Mouse (Mus musculus) hindbrain, embryonic 14.5 days (tissue): ENCODE results near the gene Dapl1. TPM values are rescaled to one million over a fixed set of nuclear protein-coding genes. Genes with fewer than 3 reads are reported as not detected.
A peak's percentile ranks its signal among the peaks of the same experiment; 100 is the strongest.

Experiments used
- ATAC-seq: fragments of 200-750 bp; cut with Nextera tagmentation; 2 replicates; pipeline ENCODE4 v1.8.0; 2017; ENCODE audit warnings: moderate number of reproducible peaks, mild to moderate bottlenecking, moderate TSS enrichment, moderate library complexity; ENCODE audit not compliant: low FRiP score
- DNase-seq: peaks from one replicate; pipeline ENCODE4 v3.0.0-alpha.2; 2015; ENCODE audit warnings: low spot score
- H3K27ac ChIP-seq: fragments of 300-500 bp; sonication (generic); 2 replicates; pipeline ENCODE4 v1.5.1; 2014; ENCODE audit warnings: mild to moderate bottlenecking, moderate library complexity
- H3K27me3 ChIP-seq: fragments of 300-500 bp; sonication (generic); 2 replicates; pipeline ENCODE4 v1.6.1; 2014; ENCODE audit warnings: mild to moderate bottlenecking, low read length, mixed read lengths; ENCODE audit not compliant: control insufficient read depth, insufficient read depth
- H3K36me3 ChIP-seq: fragments of 300-500 bp; sonication (generic); replicated peaks from 2 replicates; pipeline ENCODE4 v1.6.1; 2014; ENCODE audit not compliant: control insufficient read depth, insufficient read depth
- H3K4me1 ChIP-seq: fragments of 300-500 bp; sonication (generic); replicated peaks from 2 replicates; pipeline ENCODE4 v1.6.1; 2014; ENCODE audit warnings: antibody characterized with exemption, low read length, mixed read lengths; ENCODE audit not compliant: control insufficient read depth, insufficient read depth
- H3K4me2 ChIP-seq: fragments of 300-500 bp; sonication (generic); replicated peaks from 2 replicates; pipeline ENCODE4 v1.6.1; 2014; ENCODE audit warnings: mild to moderate bottlenecking, moderate library complexity
- H3K4me3 ChIP-seq: fragments of 300-500 bp; sonication (generic); replicated peaks from 2 replicates; pipeline ENCODE4 v1.5.1; 2014; ENCODE audit warnings: mild to moderate bottlenecking, low read length
- H3K9ac ChIP-seq: fragments of 300-500 bp; sonication (generic); 2 replicates; pipeline ENCODE4 v1.6.1; 2014
- H3K9me3 ChIP-seq: fragments of 300-500 bp; sonication (generic); 2 replicates; pipeline ENCODE4 v1.6.1; 2016; ENCODE audit warnings: low read length; ENCODE audit not compliant: control insufficient read depth
- WGBS: fragments of 180-500 bp; shearing (Covaris S2); extraction: QIAGEN DNeasy Blood & Tissue Kit; methylation state at CpG from one replicate; pipeline ENCODE4 v1.1.7; 2014; 5-methylcytosine and 5-hydroxymethylcytosine counted together
- polyA plus RNA-seq: library from polyadenylated mRNA; unstranded; fragments of >200 nt; fragmentation: Nextera tagmentation; extraction: Ambion mirVana; gene quantifications from 2 replicates; pipeline ENCODE4 v1.2.1, GENCODE M21; 2014

Dapl1 gene
- polyA plus RNA-seq, 1 experiment from 2014 or later: not detected

DNA sequence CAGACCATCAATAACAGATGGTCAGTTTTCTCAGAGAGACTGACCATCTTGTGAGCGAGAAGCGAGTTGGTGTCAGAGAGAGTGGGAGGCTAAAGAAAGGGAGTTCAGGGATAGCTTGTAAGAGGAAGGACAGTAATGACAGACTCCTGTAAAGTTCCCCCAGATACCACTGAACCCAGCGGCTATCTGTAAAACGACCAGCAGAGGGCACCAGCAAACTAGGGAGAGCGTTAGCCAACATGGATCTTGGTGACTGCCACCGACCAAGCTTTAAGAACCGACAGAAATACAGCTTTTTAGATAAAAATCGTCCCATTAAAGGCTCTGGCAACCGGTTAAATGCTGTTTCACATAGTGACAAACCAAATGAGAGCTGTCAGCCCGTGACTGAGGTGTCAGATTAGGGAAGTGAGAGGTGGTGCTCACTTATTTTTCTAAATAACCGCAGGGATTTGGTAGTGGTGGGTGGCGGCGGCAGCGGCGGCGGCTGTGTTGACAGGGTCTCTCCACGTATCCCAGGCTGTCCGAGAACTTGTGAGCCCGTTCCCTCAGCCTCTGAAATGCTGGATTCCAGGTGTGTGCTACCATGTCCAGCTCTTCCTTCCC, 37.7 kb downstream of the Dapl1 start:
- Histone ChIP-seq H3K4me2 (peak overlapping the region; percentile 50), H3K4me3 (peak overlapping the region; percentile 22), H3K4me1 (no peaks in the 10 kb centered on the region), H3K9me3 (no peaks in the 10 kb centered on the region), H3K9ac (peak overlapping the region; percentile 56), H3K27me3 (no peaks in the 10 kb centered on the region), H3K27ac (no peak overlapping the region), H3K36me3 (no peaks in the 10 kb centered on the region)
- DNase-seq: peak; percentile 97
- peak; percentile 78 for ATAC-seq
- 11% methylated on average over 19 of the region's 19 CpGs for WGBS

GRCm38 (mm10) chr2:59523526-59523925, 39.1 kb downstream of the Dapl1 start:
- WGBS: 89% methylated on average over 3 of the region's 3 CpGs
- no peak overlapping the region for H3K4me2 ChIP-seq
- no peak for DNase-seq
- no peak overlapping the region for H3K9ac ChIP-seq
- no peak for ATAC-seq
- H3K27ac ChIP-seq: no peak overlapping the region
- no peaks in the 10 kb centered on the region for H3K9me3 ChIP-seq
- H3K27me3 ChIP-seq: no peaks in the 10 kb centered on the region
- H3K36me3 ChIP-seq: no peaks in the 10 kb centered on the region
- H3K4me3 ChIP-seq: no peak overlapping the region
- no peaks in the 10 kb centered on the region for H3K4me1 ChIP-seq

DNA sequence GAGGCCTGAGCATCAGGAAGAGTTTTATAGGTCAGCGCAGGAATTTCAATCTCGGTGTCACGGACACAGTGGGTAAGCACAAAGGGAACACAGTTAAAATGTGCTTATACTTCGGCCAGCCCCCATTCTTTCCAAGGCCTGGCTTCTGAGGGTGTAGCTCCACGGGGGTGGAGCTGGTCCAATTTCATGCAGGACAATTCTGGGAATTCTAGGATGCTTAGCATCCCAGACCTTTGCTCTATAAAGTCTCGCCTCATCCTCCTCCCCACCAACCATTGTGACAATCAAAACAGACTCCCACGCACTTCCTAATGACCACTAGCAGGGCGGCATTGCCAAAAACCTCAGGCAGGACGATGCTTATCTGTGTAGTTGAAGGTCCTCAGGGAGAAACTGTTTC, 42.4 kb downstream of the Dapl1 start:
- DNase-seq (no peak), ATAC-seq (no peak)
- H3K4me1 ChIP-seq: peaks cover 9% of the 10 kb centered on the region; the same call in 1 of the 2 replicates
- no peak overlapping the region for H3K4me2 ChIP-seq
- H3K27me3 ChIP-seq: no peaks in the 10 kb centered on the region
- H3K27ac ChIP-seq: no peak overlapping the region
- H3K36me3 ChIP-seq: no peaks in the 10 kb centered on the region
- H3K9me3 ChIP-seq: no peaks in the 10 kb centered on the region
- H3K9ac ChIP-seq: no peak overlapping the region
- H3K4me3 ChIP-seq: no peak overlapping the region
- 66% methylated on average over 9 of the region's 9 CpGs for WGBS

DNA sequence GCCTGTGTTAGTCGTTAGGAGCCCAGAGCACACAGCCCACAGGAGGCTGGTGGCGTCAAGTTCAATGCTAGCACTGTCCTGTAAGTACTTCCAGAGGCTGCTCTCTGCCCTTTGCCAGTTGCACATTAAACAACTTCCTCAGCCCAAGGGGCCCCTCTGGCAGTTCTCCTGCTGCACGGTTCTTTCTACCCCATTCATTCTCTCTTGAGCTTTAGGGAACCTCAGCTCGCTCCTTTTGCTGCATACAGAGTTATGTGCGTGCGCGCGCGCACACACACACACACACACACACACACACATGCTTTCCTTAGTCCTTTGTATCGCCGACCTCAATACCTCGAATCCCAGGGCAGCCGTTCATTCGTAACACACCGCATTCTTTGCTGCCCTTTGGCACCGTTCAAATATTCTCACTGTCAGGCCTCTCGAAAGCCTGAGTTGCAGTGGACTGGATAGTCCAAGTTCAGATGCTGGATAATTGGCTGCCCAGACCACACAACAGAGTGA, 45.2 kb downstream of the Dapl1 start:
- no peaks in the 10 kb centered on the region for H3K9me3 ChIP-seq
- no peak overlapping the region for H3K9ac ChIP-seq
- no peaks in the 10 kb centered on the region for H3K27me3 ChIP-seq
- ATAC-seq: no peak
- H3K27ac ChIP-seq: no peak overlapping the region
- WGBS: 37% methylated on average over 17 of the region's 17 CpGs
- peaks cover 9% of the 10 kb centered on the region; the same call in 1 of the 2 replicates for H3K4me1 ChIP-seq
- H3K4me2 ChIP-seq: no peak overlapping the region
- H3K4me3 ChIP-seq: no peak overlapping the region
- H3K36me3 ChIP-seq: no peaks in the 10 kb centered on the region
- DNase-seq: peak; percentile 30

- Histone ChIP-seq H3K9ac (no peak overlapping the region), H3K4me3 (no peak overlapping the region), H3K4me1 (peaks cover 9% of the 10 kb centered on the region; the same call in 1 of the 2 replicates), H3K4me2 (no peak overlapping the region), H3K27ac (no peak overlapping the region), H3K9me3 (no peaks in the 10 kb centered on the region), H3K36me3 (no peaks in the 10 kb centered on the region), H3K27me3 (no peaks in the 10 kb centered on the region)
- DNase-seq: no peak
- no peak for ATAC-seq
- WGBS: 93% methylated on average over 3 of the region's 3 CpGs
These were observed 46.4 kb downstream of the Dapl1 start for GRCm38 (mm10) chr2:59530811-59531210.

- Histone ChIP-seq H3K27me3 (no peaks in the 10 kb centered on the region), H3K4me2 (no peak overlapping the region), H3K27ac (no peak overlapping the region), H3K36me3 (no peaks in the 10 kb centered on the region), H3K9me3 (no peaks in the 10 kb centered on the region), H3K9ac (no peak overlapping the region), H3K4me1 (peaks cover 9% of the 10 kb centered on the region; the same call in 1 of the 2 replicates), H3K4me3 (no peak overlapping the region)
- ATAC-seq: no peak
- DNase-seq: no peak
- 93% methylated on average over 3 of the region's 3 CpGs for WGBS
These were observed 48.5 kb downstream of the Dapl1 start for GRCm38 (mm10) chr2:59532999-59533398.

DNA sequence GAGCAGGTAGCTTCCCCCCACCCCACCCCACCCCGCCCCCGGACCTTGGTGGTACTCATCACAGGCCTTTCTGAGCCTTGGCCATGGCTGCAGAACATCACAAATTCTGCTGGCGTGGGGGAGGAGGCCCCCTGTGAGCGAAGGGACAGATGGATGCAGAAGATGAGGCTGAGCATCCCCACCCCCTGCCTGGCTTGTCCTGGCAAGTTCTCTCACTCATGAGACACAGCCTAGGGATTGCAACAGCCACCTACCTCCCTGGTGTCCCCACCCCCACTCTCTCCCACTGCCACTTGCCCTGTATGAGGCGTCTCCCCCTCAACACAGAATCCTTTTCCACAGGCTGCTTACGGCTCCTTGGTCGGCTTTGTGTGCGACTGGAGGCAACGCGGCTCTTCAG, 49.1 kb downstream of the Dapl1 start:
- DNase-seq: no peak
- no peaks in the 10 kb centered on the region for H3K36me3 ChIP-seq
- H3K4me2 ChIP-seq: no peak overlapping the region
- ATAC-seq: no peak
- H3K27ac ChIP-seq: no peak overlapping the region
- no peak overlapping the region for H3K4me3 ChIP-seq
- H3K9me3 ChIP-seq: no peaks in the 10 kb centered on the region
- WGBS: 92% methylated on average over 10 of the region's 10 CpGs
- H3K4me1 ChIP-seq: peaks cover 9% of the 10 kb centered on the region; the same call in 1 of the 2 replicates
- no peak overlapping the region for H3K9ac ChIP-seq
- H3K27me3 ChIP-seq: no peaks in the 10 kb centered on the region

DNA sequence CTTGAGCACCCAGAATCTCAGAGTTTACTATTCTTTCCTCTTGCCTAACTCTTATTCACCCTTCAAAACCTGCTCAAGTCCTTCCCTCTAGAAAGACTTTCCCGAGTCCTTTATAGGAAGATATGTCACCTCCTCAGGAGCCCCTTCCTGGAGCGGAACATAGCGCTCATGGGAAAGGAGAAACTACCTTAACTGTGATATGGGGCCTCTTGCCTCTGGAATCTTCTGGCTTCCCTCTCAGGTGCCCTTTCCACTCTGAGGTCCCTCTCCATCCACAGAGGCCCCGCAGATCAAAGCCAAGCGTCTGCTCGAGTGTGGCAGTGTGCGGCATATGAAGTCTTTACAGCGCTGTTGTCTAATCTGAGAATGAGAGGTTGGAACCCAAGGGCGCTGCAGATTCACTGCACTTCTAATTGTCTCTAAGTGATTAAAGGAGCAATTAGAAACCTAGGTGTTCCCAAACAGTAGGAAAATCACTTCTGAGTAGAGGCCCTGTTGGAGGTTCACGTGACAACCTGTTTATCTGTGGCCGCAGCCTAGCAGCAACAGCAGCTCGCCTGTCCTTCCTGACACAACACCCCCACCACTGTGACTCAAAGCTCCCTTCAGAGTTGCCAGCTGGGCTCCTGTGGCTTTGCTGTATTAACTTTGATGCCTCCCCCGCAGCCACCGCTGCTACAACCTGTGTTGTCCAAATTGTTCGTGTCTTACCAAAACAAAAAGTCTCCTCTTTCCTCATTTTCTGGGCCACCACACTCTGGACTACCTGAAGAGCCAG, 49.7 kb downstream of the Dapl1 start:
- Histone ChIP-seq H3K27me3 (no peaks in the 10 kb centered on the region), H3K9me3 (no peaks in the 10 kb centered on the region), H3K36me3 (no peaks in the 10 kb centered on the region), H3K27ac (no peak overlapping the region), H3K4me3 (no peak overlapping the region), H3K4me1 (peaks cover 6% of the 10 kb centered on the region; the same call in 1 of the 2 replicates), H3K4me2 (no peak overlapping the region), H3K9ac (no peak overlapping the region)
- DNase-seq (no peak), ATAC-seq (no peak)
- WGBS: 86% methylated on average over 15 of the region's 15 CpGs

DNA sequence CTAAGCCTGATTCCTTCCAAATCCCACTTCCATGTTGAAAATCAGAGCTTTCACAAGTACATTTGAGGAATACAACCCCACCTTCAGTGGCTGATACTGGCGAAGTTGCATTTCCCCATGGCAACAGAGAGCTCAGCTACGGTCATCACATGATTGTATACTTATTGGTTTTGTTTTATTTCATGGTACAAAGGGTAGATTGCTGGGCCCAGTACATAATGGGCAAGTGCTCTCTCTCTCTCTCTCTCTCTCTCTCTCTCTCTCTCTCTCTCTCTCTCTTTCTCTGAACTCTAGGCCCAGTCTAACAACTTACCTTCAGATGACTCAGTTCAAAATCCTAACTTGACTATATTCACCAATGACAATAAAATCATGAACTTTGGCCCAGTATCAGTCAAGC, 52.5 kb downstream of the Dapl1 start:
- no peak for DNase-seq
- H3K27me3 ChIP-seq: no peaks in the 10 kb centered on the region

More for the DNA sequence above, 52.5 kb downstream of the Dapl1 start:
- no peaks in the 10 kb centered on the region for H3K36me3 ChIP-seq
- no peak for ATAC-seq
- no peaks in the 10 kb centered on the region for H3K9me3 ChIP-seq
- no peak overlapping the region for H3K9ac ChIP-seq
- WGBS: 77% methylated on average over 2 of the region's 2 CpGs
- no peaks in the 10 kb centered on the region for H3K4me1 ChIP-seq
- no peak overlapping the region for H3K4me2 ChIP-seq
- H3K27ac ChIP-seq: no peak overlapping the region
- no peak overlapping the region for H3K4me3 ChIP-seq
